Mouse (Mus musculus): Measurements from ENCODE around the gene Chrna9. TPM values are rescaled to one million over a fixed set of nuclear protein-coding genes. Genes with fewer than 3 reads are reported as not detected.

Chrna9 gene
- polyA plus RNA-seq, 1 experiment from 2014 or later = 0.59 TPM

- Histone ChIP-seq H3K4me3 (ENCODE audit: low read depth, low read length) (no peak overlapping the region), H3K4me2 (ENCODE audit: low read depth, severe bottlenecking) (no peak overlapping the region), H3K36me3 (ENCODE audit: control insufficient read depth, insufficient read depth, low read length) (no peaks in the 10 kb centered on the region), H3K9ac (ENCODE audit: low read length) (no peak overlapping the region), H3K4me1 (ENCODE audit: control insufficient read depth, insufficient read depth, low read length) (no peaks in the 10 kb centered on the region), H3K9me3 (ENCODE audit: control insufficient read depth, low read length) (no peaks in the 10 kb centered on the region), H3K27me3 (ENCODE audit: control insufficient read depth, insufficient read depth, low read length) (no peaks in the 10 kb centered on the region), H3K27ac (replicated peaks; ENCODE audit: low read depth, low read length) (no peak overlapping the region)
- DNase-seq (ENCODE audit: low spot score) (peak; percentile 87), ATAC-seq (ENCODE audit: insufficient number of reproducible peaks, low FRiP score, low TSS enrichment, low read depth) (peak; percentile 77)
- WGBS = 59% methylated on average over 9 of the region's 9 CpGs
Measured at GRCm38 (mm10) chr5:65937998-65938715, 3.4 kb downstream of the Chrna9 start.

- Histone ChIP-seq H3K4me1 (ENCODE audit: control insufficient read depth, insufficient read depth, low read length) (no peaks in the 10 kb centered on the region), H3K9ac (ENCODE audit: low read length) (no peak overlapping the region), H3K9me3 (ENCODE audit: control insufficient read depth, low read length) (no peaks in the 10 kb centered on the region), H3K27me3 (ENCODE audit: control insufficient read depth, insufficient read depth, low read length) (no peaks in the 10 kb centered on the region), H3K36me3 (ENCODE audit: control insufficient read depth, insufficient read depth, low read length) (no peaks in the 10 kb centered on the region), H3K4me2 (ENCODE audit: low read depth, severe bottlenecking) (no peak overlapping the region), H3K27ac (replicated peaks; ENCODE audit: low read depth, low read length) (no peak overlapping the region), H3K4me3 (ENCODE audit: low read depth, low read length) (no peak overlapping the region)
- DNase-seq (ENCODE audit: low spot score) (no peak), ATAC-seq (ENCODE audit: insufficient number of reproducible peaks, low FRiP score, low TSS enrichment, low read depth) (no peak)
- 65% methylated on average over 4 of the region's 4 CpGs for WGBS
Measured at GRCm38 (mm10) chr5:65941145-65941544, 6.4 kb downstream of the Chrna9 start.

- no peak overlapping the region for H3K4me3 ChIP-seq (ENCODE audit: low read depth, low read length)
- H3K27me3 ChIP-seq (ENCODE audit: control insufficient read depth, insufficient read depth, low read length) = no peaks in the 10 kb centered on the region
- 70% methylated on average over 3 of the region's 3 CpGs for WGBS
- H3K36me3 ChIP-seq (ENCODE audit: control insufficient read depth, insufficient read depth, low read length) = no peaks in the 10 kb centered on the region
- peaks cover 2% of the 10 kb centered on the region; the same call in 1 of the 2 replicates for H3K4me1 ChIP-seq (ENCODE audit: control insufficient read depth, insufficient read depth, low read length)
- no peaks in the 10 kb centered on the region for H3K9me3 ChIP-seq (ENCODE audit: control insufficient read depth, low read length)
- H3K4me2 ChIP-seq (ENCODE audit: low read depth, severe bottlenecking) = no peak overlapping the region
- H3K9ac ChIP-seq (ENCODE audit: low read length) = no peak overlapping the region
- no peak overlapping the region for H3K27ac ChIP-seq (replicated peaks; ENCODE audit: low read depth, low read length)
- ATAC-seq (ENCODE audit: insufficient number of reproducible peaks, low FRiP score, low TSS enrichment, low read depth) = no peak
- no peak for DNase-seq (ENCODE audit: low spot score)
Measured at GRCm38 (mm10) chr5:65949822-65950221, 15.1 kb downstream of the Chrna9 start.

DNA sequence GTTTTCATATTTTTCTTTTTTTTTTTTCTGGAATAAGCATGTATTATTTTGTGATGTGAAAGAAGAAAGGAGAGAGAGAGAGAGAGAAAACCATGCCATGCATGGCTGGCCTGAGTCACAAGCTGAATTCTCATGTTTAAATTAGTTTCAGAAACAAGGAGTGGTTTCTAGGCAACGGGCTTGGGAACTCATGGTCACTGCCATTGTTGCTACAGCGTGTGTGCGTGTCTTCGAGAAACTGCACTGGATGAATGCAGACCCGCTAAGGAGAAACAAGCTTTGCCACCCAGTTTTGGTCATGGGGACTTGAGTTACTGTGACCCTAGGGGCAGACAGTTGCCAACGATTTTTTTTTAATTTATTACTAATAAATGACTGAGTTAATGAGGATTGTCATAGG is 15.5 kb downstream of the Chrna9 start:
- H3K4me3 ChIP-seq (ENCODE audit: low read depth, low read length) = no peak overlapping the region
- ATAC-seq (ENCODE audit: insufficient number of reproducible peaks, low FRiP score, low TSS enrichment, low read depth) = no peak

DNA sequence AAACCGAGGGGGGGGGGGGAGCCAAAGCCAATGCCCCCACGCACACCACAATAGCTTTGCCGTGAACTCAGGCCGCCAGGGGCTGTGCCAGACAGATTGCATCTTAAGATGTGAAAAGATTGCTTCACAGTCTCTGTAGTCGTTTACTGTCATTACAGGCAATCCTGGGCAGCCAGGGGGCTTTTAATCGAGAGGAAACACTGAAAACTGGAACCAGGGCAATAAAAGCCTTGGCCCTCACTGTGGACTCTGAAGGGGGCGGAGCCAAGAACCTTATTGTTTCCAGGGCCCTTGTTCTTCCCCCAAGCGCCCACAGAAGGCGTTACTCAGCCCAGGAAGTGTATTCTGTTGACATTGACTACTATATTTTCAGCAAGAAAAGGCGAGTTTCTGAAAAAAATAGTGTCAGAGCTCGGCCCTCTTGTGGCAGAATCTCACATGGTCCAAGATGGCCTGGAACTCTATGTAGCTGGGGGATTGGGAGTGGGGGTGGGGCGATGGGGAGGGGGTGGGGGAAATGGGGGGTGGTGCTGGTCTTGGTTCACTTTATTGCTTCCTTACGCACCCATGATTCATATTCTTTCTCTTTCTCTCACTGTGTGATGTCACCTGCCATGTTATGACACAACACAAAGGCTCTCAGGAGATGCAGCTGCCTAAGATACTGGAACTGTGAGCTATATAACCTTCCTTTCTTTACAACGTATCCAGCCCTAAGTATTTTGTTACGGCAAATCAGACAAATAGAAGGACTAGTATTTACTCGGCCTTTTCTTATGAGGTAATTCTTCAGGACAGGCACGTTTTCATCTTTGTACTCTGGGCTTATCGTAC is 16.2 kb downstream of the Chrna9 start:
- no peak overlapping the region for H3K9ac ChIP-seq (ENCODE audit: low read length)
- no peak overlapping the region for H3K4me2 ChIP-seq (ENCODE audit: low read depth, severe bottlenecking)
- peaks cover 2% of the 10 kb centered on the region; the same call in 1 of the 2 replicates for H3K4me1 ChIP-seq (ENCODE audit: control insufficient read depth, insufficient read depth, low read length)
- no peaks in the 10 kb centered on the region for H3K9me3 ChIP-seq (ENCODE audit: control insufficient read depth, low read length)
- peak; percentile 44 for DNase-seq (ENCODE audit: low spot score)
- no peak for ATAC-seq (ENCODE audit: insufficient number of reproducible peaks, low FRiP score, low TSS enrichment, low read depth)
- 0 out of 2 replicates have a peak overlapping the region, but pooled peaks have one; percentile 36 for H3K27ac ChIP-seq (replicated peaks; ENCODE audit: low read depth, low read length)
- WGBS = 67% methylated on average over 18 of the region's 18 CpGs
- no peaks in the 10 kb centered on the region for H3K36me3 ChIP-seq (ENCODE audit: control insufficient read depth, insufficient read depth, low read length)
- H3K4me3 ChIP-seq (ENCODE audit: low read depth, low read length) = no peak overlapping the region
- H3K27me3 ChIP-seq (ENCODE audit: control insufficient read depth, insufficient read depth, low read length) = no peaks in the 10 kb centered on the region

More for the DNA sequence above, 15.5 kb downstream of the Chrna9 start:
- H3K27ac ChIP-seq (replicated peaks; ENCODE audit: low read depth, low read length) = 0 out of 2 replicates have a peak overlapping the region, but pooled peaks have one; percentile 36
- no peaks in the 10 kb centered on the region for H3K27me3 ChIP-seq (ENCODE audit: control insufficient read depth, insufficient read depth, low read length)
- H3K9me3 ChIP-seq (ENCODE audit: control insufficient read depth, low read length) = no peaks in the 10 kb centered on the region
- no peak overlapping the region for H3K4me2 ChIP-seq (ENCODE audit: low read depth, severe bottlenecking)
- WGBS = 49% methylated on average over 6 of the region's 6 CpGs
- peak; percentile 51 for DNase-seq (ENCODE audit: low spot score)
- H3K9ac ChIP-seq (ENCODE audit: low read length) = no peak overlapping the region
- H3K36me3 ChIP-seq (ENCODE audit: control insufficient read depth, insufficient read depth, low read length) = no peaks in the 10 kb centered on the region
- H3K4me1 ChIP-seq (ENCODE audit: control insufficient read depth, insufficient read depth, low read length) = peaks cover 2% of the 10 kb centered on the region; the same call in 1 of the 2 replicates

DNA sequence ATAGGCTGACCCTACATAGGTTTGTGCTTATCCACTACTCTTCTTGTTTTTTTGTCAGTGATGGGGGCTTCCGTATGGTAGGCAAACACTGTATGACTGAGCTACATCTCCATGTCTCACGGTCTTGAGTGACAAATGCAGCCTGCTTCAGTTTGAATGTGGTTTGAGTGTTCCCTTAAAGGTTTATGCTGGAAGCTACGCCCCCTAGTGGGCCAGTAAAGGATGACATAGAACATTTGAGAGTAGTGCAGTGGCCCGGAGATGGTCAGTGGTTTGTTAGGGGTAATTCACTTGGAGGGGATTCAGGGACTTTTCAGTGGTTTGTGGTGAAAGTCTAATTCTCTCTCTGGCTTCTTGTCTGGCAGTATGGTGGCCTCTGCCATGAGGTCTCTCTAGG is 16.8 kb downstream of the Chrna9 start:
- WGBS = 80% methylated on average over 4 of the region's 4 CpGs
- H3K4me2 ChIP-seq (ENCODE audit: low read depth, severe bottlenecking) = no peak overlapping the region
- H3K9me3 ChIP-seq (ENCODE audit: control insufficient read depth, low read length) = no peaks in the 10 kb centered on the region
- no peaks in the 10 kb centered on the region for H3K36me3 ChIP-seq (ENCODE audit: control insufficient read depth, insufficient read depth, low read length)
- H3K4me1 ChIP-seq (ENCODE audit: control insufficient read depth, insufficient read depth, low read length) = peaks cover 2% of the 10 kb centered on the region; the same call in 1 of the 2 replicates
- no peaks in the 10 kb centered on the region for H3K27me3 ChIP-seq (ENCODE audit: control insufficient read depth, insufficient read depth, low read length)
- H3K27ac ChIP-seq (replicated peaks; ENCODE audit: low read depth, low read length) = no peak overlapping the region
- no peak overlapping the region for H3K4me3 ChIP-seq (ENCODE audit: low read depth, low read length)
- no peak overlapping the region for H3K9ac ChIP-seq (ENCODE audit: low read length)
- ATAC-seq (ENCODE audit: insufficient number of reproducible peaks, low FRiP score, low TSS enrichment, low read depth) = no peak
- no peak for DNase-seq (ENCODE audit: low spot score)

DNA sequence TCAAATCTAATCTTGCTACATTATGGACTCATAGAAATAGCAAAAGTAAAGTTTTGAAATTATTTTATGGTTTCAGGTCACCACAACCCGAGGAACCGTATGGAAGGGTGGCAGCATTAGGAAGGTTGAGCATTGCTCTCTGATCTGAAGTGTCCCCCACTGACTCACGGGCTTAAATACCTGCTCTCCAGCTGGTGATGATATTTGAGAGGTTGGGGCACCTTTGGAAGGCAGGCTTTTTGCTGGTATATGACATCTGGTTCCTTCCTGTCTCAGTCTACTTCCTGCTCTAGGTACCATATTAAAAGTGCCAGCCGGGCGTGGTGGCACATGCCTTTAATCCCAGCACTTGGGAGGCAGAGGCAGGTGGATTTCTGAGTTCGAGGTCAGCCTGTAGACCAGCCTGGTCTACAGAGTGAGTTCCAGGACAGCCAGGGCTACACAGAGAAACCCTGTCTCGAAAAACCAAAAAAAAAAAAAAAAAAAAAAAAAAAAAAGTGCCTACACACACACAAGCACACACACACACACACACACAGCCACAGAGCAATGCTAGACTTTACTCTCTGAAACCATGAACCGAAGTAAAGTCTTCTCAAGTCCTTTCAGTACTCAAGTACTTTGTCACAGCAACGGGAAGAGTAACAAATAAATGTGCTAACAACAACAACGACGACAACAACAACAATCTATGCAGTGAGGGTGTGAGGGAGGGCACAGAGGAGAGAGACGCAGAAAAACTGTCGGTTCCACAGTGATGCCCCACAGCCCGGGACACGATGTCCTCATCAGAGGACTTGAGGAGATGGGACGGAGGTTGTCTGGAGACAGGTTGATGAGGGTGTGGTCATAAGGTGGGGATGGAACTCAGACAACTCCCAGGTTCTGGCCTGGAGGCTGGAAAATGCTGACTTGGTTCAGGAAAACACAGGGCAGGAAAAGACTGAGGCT is 19.7 kb downstream of the Chrna9 start:
- no peak for DNase-seq (ENCODE audit: low spot score)
- H3K27ac ChIP-seq (replicated peaks; ENCODE audit: low read depth, low read length) = no peak overlapping the region
- no peaks in the 10 kb centered on the region for H3K9me3 ChIP-seq (ENCODE audit: control insufficient read depth, low read length)
- WGBS = 90% methylated on average over 16 of the region's 16 CpGs
- H3K4me3 ChIP-seq (ENCODE audit: low read depth, low read length) = no peak overlapping the region
- no peaks in the 10 kb centered on the region for H3K27me3 ChIP-seq (ENCODE audit: control insufficient read depth, insufficient read depth, low read length)
- no peak for ATAC-seq (ENCODE audit: insufficient number of reproducible peaks, low FRiP score, low TSS enrichment, low read depth)
- no peak overlapping the region for H3K4me2 ChIP-seq (ENCODE audit: low read depth, severe bottlenecking)
- H3K4me1 ChIP-seq (ENCODE audit: control insufficient read depth, insufficient read depth, low read length) = peaks cover 2% of the 10 kb centered on the region; the same call in 1 of the 2 replicates
- H3K36me3 ChIP-seq (ENCODE audit: control insufficient read depth, insufficient read depth, low read length) = no peaks in the 10 kb centered on the region
- H3K9ac ChIP-seq (ENCODE audit: low read length) = no peak overlapping the region
